Mouse (Mus musculus): ENCODE data around the gene Hes5.

The Hes5 gene

GRCm38 (mm10) chr4:154964581-154965235, 4.0 kb downstream of the Hes5 start:
- DNase-seq (ENCODE audit: low read depth) = peak; percentile 70

GRCm38 (mm10) chr4:154965856-154966255, 5.1 kb downstream of the Hes5 start:
- no peak for DNase-seq (ENCODE audit: low read depth)

- peak; percentile 68 for DNase-seq (ENCODE audit: low read depth)
Measured at GRCm38 (mm10) chr4:154967173-154967572, 6.5 kb downstream of the Hes5 start.

GRCm38 (mm10) chr4:154972546-154972945, 11.8 kb downstream of the Hes5 start:
- no peak for DNase-seq (ENCODE audit: low read depth)

- DNase-seq (ENCODE audit: low read depth) = no peak
Measured at GRCm38 (mm10) chr4:154974163-154974611, 13.5 kb downstream of the Hes5 start.

GRCm38 (mm10) chr4:154980110-154980509, 19.4 kb downstream of the Hes5 start:
- DNase-seq (ENCODE audit: low read depth) = peak; percentile 47

- DNase-seq (ENCODE audit: low read depth) = no peak
Measured at GRCm38 (mm10) chr4:154981076-154981475, 20.4 kb downstream of the Hes5 start.

- DNase-seq (ENCODE audit: low read depth) = peak; percentile 82
Measured at GRCm38 (mm10) chr4:154981530-154981929, 20.8 kb downstream of the Hes5 start.

GRCm38 (mm10) chr4:154982247-154983120, 21.8 kb downstream of the Hes5 start:
- no peak for DNase-seq (ENCODE audit: low read depth)

GRCm38 (mm10) chr4:154983767-154984166, 23.0 kb downstream of the Hes5 start:
- no peak for DNase-seq (ENCODE audit: low read depth)

GRCm38 (mm10) chr4:154985151-154985777, 24.5 kb downstream of the Hes5 start:
- no peak for DNase-seq (ENCODE audit: low read depth)

GRCm38 (mm10) chr4:154986096-154986495, 25.4 kb downstream of the Hes5 start:
- DNase-seq (ENCODE audit: low read depth) = peak; percentile 73

- no peak for DNase-seq (ENCODE audit: low read depth)
Measured at GRCm38 (mm10) chr4:154986750-154987149, 26.0 kb downstream of the Hes5 start.

GRCm38 (mm10) chr4:154994876-154995275, 34.2 kb downstream of the Hes5 start:
- no peak for DNase-seq (ENCODE audit: low read depth)

GRCm38 (mm10) chr4:154996572-154997154, 35.9 kb downstream of the Hes5 start:
- DNase-seq (ENCODE audit: low read depth) = no peak

- no peak for DNase-seq (ENCODE audit: low read depth)
Measured at GRCm38 (mm10) chr4:154999379-154999778, 38.7 kb downstream of the Hes5 start.

GRCm38 (mm10) chr4:155005278-155005677, 44.6 kb downstream of the Hes5 start:
- DNase-seq (ENCODE audit: low read depth) = no peak

GRCm38 (mm10) chr4:155006296-155006695, 45.6 kb downstream of the Hes5 start:
- DNase-seq (ENCODE audit: low read depth) = no peak

- DNase-seq (ENCODE audit: low read depth) = no peak
Measured at GRCm38 (mm10) chr4:155007641-155008040, 46.9 kb downstream of the Hes5 start.

- DNase-seq (ENCODE audit: low read depth) = no peak
Measured at GRCm38 (mm10) chr4:155008075-155008474, 47.4 kb downstream of the Hes5 start.

- DNase-seq (ENCODE audit: low read depth) = no peak
Measured at GRCm38 (mm10) chr4:155009216-155009615, 48.5 kb downstream of the Hes5 start.

GRCm38 (mm10) chr4:155010870-155011269, 50.1 kb downstream of the Hes5 start:
- no peak for DNase-seq (ENCODE audit: low read depth)

All from naive thymus-derived CD4-positive, alpha-beta T cell, adult 2 months (primary cell).